Mouse (Mus musculus): Measurements from ENCODE around the gene Slc11a2. TPM values are rescaled to one million over a fixed set of nuclear protein-coding genes. Genes with fewer than 3 reads are reported as not detected.
"Not testable (repeated sequence)": the region's sequence is repeated elsewhere in the genome, so short reads cannot be mapped to it uniquely, and the experiment has no call there.

The Slc11a2 gene
- polyA plus RNA-seq, 1 experiment from 2014 or later, result 29.4 TPM

DNA sequence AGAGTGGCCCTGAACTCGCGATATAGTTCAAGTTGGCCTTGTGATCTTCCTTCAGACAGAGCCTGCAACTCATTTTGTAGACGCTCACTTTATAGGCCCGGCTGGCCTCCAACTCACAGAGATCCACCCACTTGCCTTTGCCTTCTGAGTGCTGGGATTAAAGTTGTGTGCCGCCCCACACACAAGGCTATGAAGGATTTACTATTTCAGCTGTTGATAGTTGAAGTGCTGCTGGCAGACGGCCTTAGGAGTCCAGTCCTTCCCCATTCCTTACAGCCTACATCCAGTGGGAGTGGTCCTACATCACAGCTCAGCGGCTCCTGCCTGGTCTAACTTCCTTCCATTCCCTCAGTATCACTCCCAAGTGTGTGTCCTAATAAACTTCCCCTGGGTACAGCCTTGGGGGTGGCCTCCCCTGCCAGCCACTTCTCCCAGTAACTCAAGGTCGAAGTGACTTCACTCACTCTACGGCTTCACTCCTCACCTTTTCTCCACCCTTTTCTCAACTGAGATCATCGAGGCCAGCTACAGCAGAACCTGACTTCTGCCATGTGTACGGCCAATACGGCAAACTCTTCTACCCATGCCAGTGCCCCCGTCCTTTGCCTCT, 3.5 kb upstream of the Slc11a2 start:
- Histone ChIP-seq H3K4me3 (no peak overlapping the region), H3K9me3 (no peaks in the 10 kb centered on the region), H3K4me1 (peaks cover 15% of the 10 kb centered on the region), H3K27me3 (ENCODE audit: poor library complexity, severe bottlenecking) (peaks cover 32% of the 10 kb centered on the region), H3K27ac (no peak overlapping the region), H3K36me3 (replicated peaks) (no peaks in the 10 kb centered on the region)
- no peak for DNase-seq (ENCODE audit: extremely low spot score, low spot score)
- WGBS, result 88% methylated on average over 13 of the region's 13 CpGs

DNA sequence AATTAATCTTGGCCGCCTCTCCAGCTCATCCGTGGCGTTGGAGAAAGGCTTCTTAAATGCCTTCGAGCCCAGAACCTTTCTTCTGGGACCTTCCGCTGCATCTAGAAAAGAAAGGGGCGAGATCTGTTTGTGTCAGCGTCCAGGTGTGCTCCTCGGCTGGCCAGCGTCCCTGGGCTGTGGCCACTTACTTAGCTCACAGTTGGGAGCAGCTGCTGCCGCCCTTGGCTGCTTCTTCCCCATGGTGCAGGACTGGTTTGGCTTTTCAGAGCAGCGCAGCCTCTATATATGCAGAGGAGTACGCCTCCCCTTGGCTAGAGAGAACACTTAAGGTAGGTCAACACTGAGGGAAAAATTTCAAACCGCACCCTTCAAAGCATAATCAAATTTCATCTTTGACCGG, 956 bp downstream of the Slc11a2 start:
- H3K9me3 ChIP-seq, result no peaks in the 10 kb centered on the region
- peak; percentile 36 for DNase-seq (ENCODE audit: extremely low spot score, low spot score)
- 0 out of 2 replicates have a peak overlapping the region, but pooled peaks have one; percentile 11 for H3K27ac ChIP-seq
- H3K4me3 ChIP-seq, result peak overlapping the region; percentile 99
- H3K27me3 ChIP-seq (ENCODE audit: poor library complexity, severe bottlenecking), result peaks cover 35% of the 10 kb centered on the region
- 3% methylated on average over 14 of the region's 14 CpGs for WGBS
- H3K36me3 ChIP-seq (replicated peaks), result no peaks in the 10 kb centered on the region
- peaks cover 52% of the 10 kb centered on the region for H3K4me1 ChIP-seq

DNA sequence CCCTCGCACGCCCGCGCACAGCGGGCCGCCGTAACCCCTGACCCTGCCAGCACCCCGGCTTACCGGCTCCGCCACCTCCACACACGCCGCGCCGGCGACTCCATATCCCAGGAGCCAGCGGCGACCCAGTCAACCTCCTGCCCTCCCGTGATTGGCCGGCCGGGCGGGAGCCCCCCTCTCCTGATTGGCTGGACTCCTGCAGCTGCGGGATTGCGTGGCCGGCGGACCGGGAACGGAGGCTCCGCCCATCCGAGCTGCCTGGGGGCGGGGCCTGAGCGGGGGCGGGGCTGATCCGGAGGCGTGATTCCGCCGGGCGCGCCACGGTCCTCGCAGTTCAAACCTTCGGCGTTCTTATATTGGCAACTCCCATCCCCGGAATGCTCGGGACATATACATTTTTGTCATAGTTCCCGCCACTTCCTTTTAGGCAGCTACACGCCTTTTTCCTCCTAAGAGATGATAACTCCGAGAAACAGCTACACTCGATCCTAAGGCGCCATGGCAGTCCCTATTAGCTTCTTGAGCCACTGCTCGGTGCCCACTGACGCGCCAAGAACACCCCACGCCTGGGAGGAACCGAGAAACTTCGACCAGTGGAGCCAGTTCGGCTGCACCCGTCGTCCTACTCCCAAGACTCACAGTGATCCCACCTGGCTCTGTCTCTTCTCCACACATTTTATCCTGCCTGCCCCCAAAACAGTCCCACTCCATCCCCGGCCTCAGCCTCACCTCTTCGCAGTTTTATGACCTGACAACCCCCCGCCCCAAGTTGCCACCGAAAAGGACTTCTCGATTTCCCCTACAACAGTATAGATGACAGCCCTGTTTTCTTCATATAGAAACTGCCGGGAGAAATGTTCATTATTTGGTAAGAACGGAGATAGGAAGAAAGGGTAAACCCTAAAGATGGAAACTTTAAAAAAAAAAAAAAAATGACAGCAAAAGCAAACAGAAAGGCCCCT, 1.7 kb downstream of the Slc11a2 start:
- peak overlapping the region; percentile 92 for H3K27ac ChIP-seq
- DNase-seq (ENCODE audit: extremely low spot score, low spot score), result peak; percentile 97

DNA sequence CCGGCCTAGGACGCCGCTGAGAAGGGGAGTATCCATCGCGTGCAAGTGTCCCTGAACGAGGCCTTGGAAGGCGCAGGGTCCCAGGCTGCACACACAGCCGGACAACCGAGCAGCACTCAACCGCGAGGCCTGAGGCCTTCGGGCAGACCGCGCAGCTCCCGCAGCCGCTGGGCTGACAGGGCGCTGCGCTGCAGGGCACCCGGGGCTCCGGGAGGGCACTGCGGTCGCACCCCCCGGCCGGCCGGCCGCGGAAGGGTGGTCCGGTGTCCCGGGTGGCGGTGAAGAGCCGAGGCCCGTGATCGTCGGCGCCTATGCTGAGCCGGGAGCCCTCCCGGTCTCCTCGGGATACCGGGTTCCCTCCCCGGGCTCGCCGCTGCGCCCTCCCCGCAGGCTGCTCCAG, 2.4 kb downstream of the Slc11a2 start:
- peak overlapping the region; percentile 92 for H3K27ac ChIP-seq
- under 1% methylated on average over 44 of the region's 44 CpGs for WGBS
- DNase-seq (ENCODE audit: extremely low spot score, low spot score), result peak; percentile 51
- H3K36me3 ChIP-seq (replicated peaks), result no peaks in the 10 kb centered on the region
- H3K9me3 ChIP-seq, result no peaks in the 10 kb centered on the region
- peak overlapping the region; percentile 99 for H3K4me3 ChIP-seq
- peaks cover 35% of the 10 kb centered on the region for H3K27me3 ChIP-seq (ENCODE audit: poor library complexity, severe bottlenecking)
- peaks cover 57% of the 10 kb centered on the region for H3K4me1 ChIP-seq

More for the DNA sequence above, 1.7 kb downstream of the Slc11a2 start:
- Histone ChIP-seq H3K4me1 (peaks cover 53% of the 10 kb centered on the region), H3K4me3 (peak overlapping the region; percentile 99), H3K27me3 (ENCODE audit: poor library complexity, severe bottlenecking) (peaks cover 35% of the 10 kb centered on the region), H3K9me3 (no peaks in the 10 kb centered on the region), H3K36me3 (replicated peaks) (no peaks in the 10 kb centered on the region)
- WGBS, result 1% methylated on average over 65 of the region's 65 CpGs

DNA sequence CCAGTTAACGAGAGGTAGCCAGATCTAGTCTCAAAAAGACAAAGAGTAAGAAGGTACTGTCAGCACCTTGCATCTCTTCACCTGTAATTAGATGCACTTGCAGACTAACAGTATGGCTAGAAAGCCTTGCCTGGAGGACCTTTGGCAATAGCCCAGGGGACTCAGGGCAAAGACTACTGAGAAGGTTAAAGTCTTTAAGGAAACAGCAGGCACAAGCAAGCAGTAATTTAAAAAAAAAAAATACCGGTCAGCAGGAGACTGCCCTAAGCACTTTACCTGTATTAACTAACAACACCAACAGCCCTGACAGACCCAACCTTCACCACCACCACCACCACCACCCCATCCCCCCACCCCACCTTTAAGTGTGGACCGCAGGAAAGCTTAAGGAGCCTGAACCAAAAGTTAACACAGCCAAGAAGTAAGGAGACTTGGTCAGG, 3.1 kb downstream of the Slc11a2 start, which contains the start of gene Gm5475:
Gene Gm5475 (plus strand): TSS at position 390 of the 440 bp plus-strand sequence.
- peak within 1 kb of the TSS; percentile 99 for H3K4me3 ChIP-seq
- H3K27ac ChIP-seq, result peak within 1 kb of the TSS; percentile 92
- H3K36me3 ChIP-seq (replicated peaks); DNase-seq (ENCODE audit: extremely low spot score, low spot score); H3K9me3 ChIP-seq: not testable (repeated sequence)
- peaks cover 35% of the 10 kb centered on the region for H3K27me3 ChIP-seq (ENCODE audit: poor library complexity, severe bottlenecking)
- H3K4me1 ChIP-seq, result peaks cover 57% of the 10 kb centered on the region
- 25% methylated on average over 3 of the region's 3 CpGs for WGBS

DNA sequence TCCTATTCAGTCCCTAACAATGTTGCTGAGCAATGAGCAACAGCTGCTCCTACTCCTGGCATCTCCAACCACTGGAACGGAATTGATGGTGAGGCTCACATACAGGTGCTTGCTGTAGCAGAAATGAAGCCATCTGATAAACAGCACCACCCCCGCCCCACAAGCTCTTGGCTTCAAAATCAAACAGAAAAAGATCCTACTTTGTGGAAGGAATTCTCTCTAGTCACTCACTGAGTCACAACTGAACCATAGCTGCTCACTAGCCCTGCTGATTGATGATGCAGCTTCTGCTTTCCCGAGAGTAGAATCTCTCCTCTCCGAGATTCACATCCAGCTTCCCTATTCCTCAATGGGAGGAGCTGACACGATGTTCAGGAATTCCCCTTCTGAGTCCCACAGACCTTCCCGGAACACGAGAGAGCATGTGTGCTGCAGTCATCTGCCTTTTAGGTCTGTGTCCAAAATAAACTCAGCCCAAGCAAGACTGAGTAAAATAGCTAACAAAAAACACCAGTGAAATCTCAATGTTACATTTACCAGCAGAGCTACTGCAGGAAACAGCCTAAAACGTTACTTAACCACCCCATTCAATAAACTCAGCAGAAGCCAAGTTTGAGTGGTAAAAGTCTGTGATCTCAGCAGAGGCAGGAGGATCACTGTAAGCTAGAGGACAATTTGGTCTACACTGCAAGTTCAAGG, 3.7 kb downstream of the Slc11a2 start:
- Histone ChIP-seq H3K9me3 (no peaks in the 10 kb centered on the region), H3K27me3 (ENCODE audit: poor library complexity, severe bottlenecking) (peaks cover 31% of the 10 kb centered on the region), H3K36me3 (replicated peaks) (no peaks in the 10 kb centered on the region), H3K4me3 (peak overlapping the region; percentile 99), H3K27ac (peak overlapping the region; percentile 13; the same call in 1 of the 2 replicates), H3K4me1 (peaks cover 57% of the 10 kb centered on the region)
- DNase-seq (ENCODE audit: extremely low spot score, low spot score), result no peak
- 60% methylated on average over 8 of the region's 8 CpGs for WGBS

DNA sequence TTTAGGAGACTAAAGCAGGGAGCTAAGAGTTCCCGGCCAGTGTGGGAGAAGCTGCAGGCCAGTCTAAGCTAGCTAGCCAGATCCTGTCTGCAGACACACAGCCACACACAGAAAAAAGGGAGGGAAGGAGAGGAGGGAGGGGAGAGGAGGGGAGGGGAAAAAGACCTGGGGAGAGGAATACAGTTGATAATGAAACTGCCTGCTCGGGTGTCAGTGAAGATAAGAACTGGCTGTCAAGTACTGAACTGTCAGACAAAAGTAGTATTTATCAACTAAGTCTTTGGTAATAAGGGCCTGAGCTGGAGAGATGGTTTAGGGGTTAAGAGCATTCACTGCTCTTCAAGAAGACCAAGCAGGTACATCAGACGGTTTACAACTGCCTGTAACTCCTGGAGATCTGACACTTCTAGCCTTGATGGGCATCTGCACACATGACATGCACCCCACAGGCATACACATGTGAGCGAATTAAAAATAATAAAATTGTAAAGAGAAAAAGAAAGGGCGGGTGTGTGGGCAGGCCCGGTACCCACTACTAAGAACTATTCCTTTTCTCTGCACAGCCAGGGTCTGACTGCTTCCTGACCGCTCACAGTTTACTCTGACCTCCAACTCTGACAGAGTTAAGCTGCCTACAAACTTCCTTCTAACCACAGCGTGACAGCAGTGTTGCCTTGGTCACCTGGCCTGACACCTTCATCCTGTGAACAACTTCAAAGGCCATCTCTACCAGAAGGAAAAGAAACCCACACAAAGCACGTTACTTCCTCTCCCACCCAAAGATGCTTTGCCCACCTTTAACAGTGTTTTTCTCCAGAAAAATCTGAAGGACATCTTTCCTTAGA, 4.7 kb downstream of the Slc11a2 start:
- Histone ChIP-seq H3K4me3 (no peak overlapping the region), H3K4me1 (peaks cover 57% of the 10 kb centered on the region), H3K27me3 (ENCODE audit: poor library complexity, severe bottlenecking) (peaks cover 20% of the 10 kb centered on the region), H3K9me3 (no peaks in the 10 kb centered on the region), H3K36me3 (replicated peaks) (no peaks in the 10 kb centered on the region), H3K27ac (peak overlapping the region; percentile 49)
- no peak for DNase-seq (ENCODE audit: extremely low spot score, low spot score)
- WGBS, result 77% methylated on average over 9 of the region's 9 CpGs

DNA sequence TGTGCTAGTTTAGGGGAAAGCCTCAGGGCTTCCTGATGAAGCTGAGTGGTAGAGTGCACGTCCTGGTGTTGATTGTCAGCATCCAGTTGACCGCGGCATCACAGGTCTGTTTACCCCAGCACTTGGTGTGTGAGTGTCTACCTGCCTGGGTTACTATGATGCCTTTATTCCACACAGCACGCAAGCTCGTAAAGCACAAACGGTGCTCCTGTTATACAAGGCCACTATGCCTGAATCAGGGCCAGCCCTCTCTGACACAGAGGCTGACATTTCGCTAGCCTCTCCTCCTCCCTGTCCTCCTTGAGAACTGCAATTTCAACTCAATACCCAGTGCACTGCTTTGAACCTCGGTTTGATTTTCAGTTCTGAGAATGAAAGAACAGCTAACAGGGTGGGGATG, 5.6 kb downstream of the Slc11a2 start:
- no peaks in the 10 kb centered on the region for H3K36me3 ChIP-seq (replicated peaks)
- H3K9me3 ChIP-seq, result no peaks in the 10 kb centered on the region
- DNase-seq (ENCODE audit: extremely low spot score, low spot score), result no peak
- H3K27ac ChIP-seq, result peak overlapping the region; percentile 49
- H3K4me1 ChIP-seq, result peaks cover 51% of the 10 kb centered on the region
- whole genome bisulfite sequencing, result 82% methylated on average over 8 of the region's 8 CpGs
- H3K27me3 ChIP-seq (ENCODE audit: poor library complexity, severe bottlenecking), result peaks cover 12% of the 10 kb centered on the region
- no peak overlapping the region for H3K4me3 ChIP-seq

DNA sequence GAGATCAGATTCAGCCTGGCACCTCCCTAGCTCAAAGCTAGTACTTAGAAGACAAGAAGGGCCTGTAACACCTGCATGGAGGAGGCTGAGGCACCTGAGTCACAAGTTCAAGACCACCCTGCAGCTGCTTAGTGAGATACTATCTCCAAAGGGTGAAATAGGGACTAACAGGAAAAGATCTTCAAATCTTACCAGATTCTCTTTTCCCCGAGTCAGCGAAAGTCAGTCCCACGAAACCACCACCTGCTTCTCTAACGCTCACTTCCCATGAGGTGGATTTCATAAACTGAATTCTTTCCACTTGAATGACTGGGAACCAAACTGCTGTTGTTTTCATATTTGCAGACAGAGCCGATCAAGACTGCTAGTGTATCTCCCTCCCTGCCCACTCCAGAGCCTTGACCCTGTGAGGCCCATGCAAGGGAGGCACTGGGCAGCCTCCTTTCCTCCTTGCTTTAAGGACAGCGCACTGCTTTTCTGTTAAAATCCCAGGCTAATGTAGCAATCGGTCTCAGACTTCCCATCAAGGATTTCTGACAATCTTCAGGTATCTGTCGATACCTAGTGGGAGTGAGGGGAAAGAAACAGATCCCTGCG, 6.9 kb downstream of the Slc11a2 start:
- no peaks in the 10 kb centered on the region for H3K36me3 ChIP-seq (replicated peaks)
- H3K4me3 ChIP-seq, result no peak overlapping the region
- no peak overlapping the region for H3K27ac ChIP-seq
- no peaks in the 10 kb centered on the region for H3K9me3 ChIP-seq
- DNase-seq (ENCODE audit: extremely low spot score, low spot score), result no peak
- WGBS, result 93% methylated on average over 9 of the region's 9 CpGs
- H3K4me1 ChIP-seq, result peaks cover 43% of the 10 kb centered on the region
- no peaks in the 10 kb centered on the region for H3K27me3 ChIP-seq (ENCODE audit: poor library complexity, severe bottlenecking)

DNA sequence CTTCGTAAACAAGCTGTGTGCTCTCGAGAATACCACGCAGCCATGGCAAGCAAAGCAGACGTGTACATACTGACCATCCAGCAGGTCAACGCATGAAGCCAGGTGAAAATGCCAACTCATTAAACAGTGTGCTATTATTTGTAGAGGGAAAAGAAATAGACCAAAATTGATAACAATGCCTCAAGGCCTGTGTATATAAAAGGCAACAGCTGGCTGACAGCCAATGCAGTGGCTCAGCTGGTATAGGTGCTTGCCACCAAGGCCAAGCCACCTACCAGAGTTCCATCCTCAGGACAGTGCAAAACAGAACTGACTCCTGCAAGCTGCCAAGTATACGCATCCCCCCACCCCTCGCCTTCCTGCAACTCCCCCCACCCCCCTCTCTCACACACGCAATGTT, 9.2 kb downstream of the Slc11a2 start:
- H3K36me3 ChIP-seq (replicated peaks), result peaks cover 15% of the 10 kb centered on the region
- no peak overlapping the region for H3K27ac ChIP-seq
- 94% methylated on average over 8 of the region's 8 CpGs for WGBS
- H3K4me1 ChIP-seq, result peaks cover 25% of the 10 kb centered on the region
- DNase-seq (ENCODE audit: extremely low spot score, low spot score), result no peak
- H3K4me3 ChIP-seq, result no peak overlapping the region
- no peaks in the 10 kb centered on the region for H3K27me3 ChIP-seq (ENCODE audit: poor library complexity, severe bottlenecking)
- H3K9me3 ChIP-seq, result no peaks in the 10 kb centered on the region

DNA sequence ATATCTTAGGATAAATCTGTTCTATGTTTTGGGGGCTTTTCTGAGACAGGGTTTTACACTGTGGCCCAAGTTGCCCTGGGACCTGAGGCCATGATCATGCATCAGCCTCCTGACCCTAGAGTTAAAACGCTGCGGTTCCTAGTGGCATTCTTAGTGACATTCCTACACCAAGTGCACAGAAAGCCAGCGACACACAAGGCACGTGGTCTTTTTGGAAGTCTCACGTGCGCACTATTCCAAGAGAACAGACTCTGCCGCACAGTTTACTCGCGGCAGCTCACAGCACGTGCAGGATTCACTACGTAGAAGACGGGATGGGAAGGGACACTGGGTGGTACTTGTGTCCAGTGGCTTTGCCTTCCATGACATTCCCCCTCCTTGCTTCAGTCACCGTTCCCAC, 9.9 kb downstream of the Slc11a2 start:
- Histone ChIP-seq H3K27ac (no peak overlapping the region), H3K36me3 (replicated peaks) (peaks cover 22% of the 10 kb centered on the region), H3K4me1 (peaks cover 17% of the 10 kb centered on the region), H3K9me3 (no peaks in the 10 kb centered on the region), H3K27me3 (ENCODE audit: poor library complexity, severe bottlenecking) (no peaks in the 10 kb centered on the region), H3K4me3 (no peak overlapping the region)
- no peak for DNase-seq (ENCODE audit: extremely low spot score, low spot score)
- WGBS, result 95% methylated on average over 13 of the region's 13 CpGs

Data from forebrain, embryonic 10.5 days (tissue).